Mouse (Mus musculus) kidney, embryonic 14.5 days (tissue): Measurements from ENCODE around the gene Pnpla7. TPM values are rescaled to one million over a fixed set of nuclear protein-coding genes. Genes with fewer than 3 reads are reported as not detected.
A peak's percentile ranks its signal among the peaks of the same experiment; 100 is the strongest.

ENCODE experiments used
- ATAC-seq: fragments of 200-750 bp; cut with Nextera tagmentation; 2 replicates; pipeline ENCODE4 v1.8.0; 2017; ENCODE audit warnings: moderate number of reproducible peaks, mild to moderate bottlenecking, moderate TSS enrichment, moderate library complexity; ENCODE audit not compliant: low FRiP score, low TSS enrichment
- H3K27ac ChIP-seq: fragments of 300-500 bp; sonication (generic); 2 replicates; pipeline ENCODE4 v1.5.1; 2014; ENCODE audit warnings: low read depth, mild to moderate bottlenecking, low read length, moderate library complexity, mixed read lengths
- H3K27me3 ChIP-seq: fragments of 300-500 bp; sonication (generic); 2 replicates; pipeline ENCODE4 v1.6.1; 2014; ENCODE audit warnings: mild to moderate bottlenecking, low read length; ENCODE audit not compliant: control insufficient read depth, insufficient read depth
- H3K36me3 ChIP-seq: fragments of 300-500 bp; sonication (generic); 2 replicates; pipeline ENCODE4 v1.6.1; 2014; ENCODE audit warnings: low read length, mixed read lengths; ENCODE audit not compliant: control insufficient read depth, insufficient read depth
- H3K4me1 ChIP-seq: fragments of 300-500 bp; sonication (generic); 2 replicates; pipeline ENCODE4 v1.6.1; 2014; ENCODE audit warnings: low read length, mixed read lengths; ENCODE audit not compliant: control insufficient read depth, insufficient read depth
- H3K4me2 ChIP-seq: fragments of 300-500 bp; sonication (generic); replicated peaks from 2 replicates; pipeline ENCODE4 v1.6.1; 2014; ENCODE audit warnings: low read depth, mild to moderate bottlenecking, low read length
- H3K4me3 ChIP-seq: fragments of 300-500 bp; sonication (generic); 2 replicates; pipeline ENCODE4 v1.5.1; 2014; ENCODE audit warnings: mild to moderate bottlenecking, low read length
- H3K9ac ChIP-seq: fragments of 300-500 bp; sonication (generic); 2 replicates; pipeline ENCODE4 v1.6.1; 2014; ENCODE audit warnings: low read depth, mild to moderate bottlenecking, low read length, moderate library complexity
- H3K9me3 ChIP-seq: fragments of 300-500 bp; sonication (generic); 2 replicates; pipeline ENCODE4 v1.6.1; 2016; ENCODE audit warnings: low read length; ENCODE audit not compliant: control insufficient read depth
- WGBS: fragments of 180-500 bp; shearing (Covaris S2); extraction: QIAGEN DNeasy Blood & Tissue Kit; methylation state at CpG from one replicate; pipeline ENCODE4 v1.1.7; 2014; 5-methylcytosine and 5-hydroxymethylcytosine counted together
- microRNA-seq: library from miRNA; unstranded; fragments of <30 nt; microRNA quantifications from one replicate; pipeline ENCODE4, GENCODE M21; 2016
- polyA plus RNA-seq: library from polyadenylated mRNA; unstranded; fragments of >200 nt; fragmentation: Nextera tagmentation; extraction: Ambion mirVana; gene quantifications from 2 replicates; pipeline ENCODE4 v1.2.1, GENCODE M21; 2014

Gene Pnpla7
- polyA plus RNA-seq, 1 experiment from 2014 or later = 7.5 TPM

DNA sequence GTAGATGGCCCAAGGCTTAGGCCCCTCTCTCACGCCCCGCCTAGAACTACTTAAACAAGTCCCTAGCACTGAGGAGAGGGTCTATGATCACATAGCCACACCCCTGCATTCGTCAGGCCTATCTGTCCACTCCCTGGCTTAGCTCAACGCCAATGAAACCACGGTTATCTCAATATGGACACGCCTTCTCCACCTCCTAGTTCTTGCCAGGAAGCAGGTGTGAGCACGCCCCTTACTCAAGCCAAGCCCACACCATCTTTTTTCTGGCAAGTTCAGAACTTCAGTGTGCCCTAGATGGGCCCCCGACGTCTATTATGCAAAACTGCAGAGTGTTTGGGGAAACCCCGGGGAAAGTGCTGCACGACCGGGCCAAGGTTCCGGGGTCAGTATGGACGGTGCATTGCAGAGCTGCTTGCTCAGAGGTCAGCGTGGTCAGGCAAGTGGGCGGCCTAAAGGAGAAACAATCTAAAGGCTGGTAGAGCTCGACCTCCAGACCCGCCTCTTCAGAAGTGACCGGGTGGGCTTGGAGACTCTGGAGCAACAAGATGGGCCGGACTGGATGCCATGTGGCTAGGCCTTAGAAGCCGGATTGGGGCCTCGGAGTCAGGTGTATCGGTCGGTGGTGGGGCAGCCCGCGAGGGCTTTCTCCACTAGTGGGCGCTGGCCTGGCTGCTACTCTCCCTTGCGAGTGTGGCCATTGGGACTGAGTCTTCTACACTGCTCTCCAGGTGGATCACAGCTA is 119.4 kb downstream of the Pnpla7 start, which contains the start of gene Noxa1:
Gene Noxa1, minus strand, starts transcription at position 41 of the 742 bp plus-strand sequence.
- peak within 1 kb of the TSS; percentile 14; the same call in 1 of the 2 replicates for H3K4me3 ChIP-seq
- no peaks in the 10 kb centered on the region for H3K4me1 ChIP-seq
- peak within 1 kb of the TSS; percentile 38 for H3K4me2 ChIP-seq
- no peak within 1 kb of the TSS for H3K27ac ChIP-seq
- no peaks in the 10 kb centered on the region for H3K36me3 ChIP-seq
- H3K27me3 ChIP-seq = no peaks in the 10 kb centered on the region
- H3K9me3 ChIP-seq = no peaks in the 10 kb centered on the region
- ATAC-seq = peak; percentile 88
- WGBS = 43% methylated on average over 28 of the region's 28 CpGs
- H3K9ac ChIP-seq = no peak within 1 kb of the TSS; the same call in 1 of the 2 replicates

DNA sequence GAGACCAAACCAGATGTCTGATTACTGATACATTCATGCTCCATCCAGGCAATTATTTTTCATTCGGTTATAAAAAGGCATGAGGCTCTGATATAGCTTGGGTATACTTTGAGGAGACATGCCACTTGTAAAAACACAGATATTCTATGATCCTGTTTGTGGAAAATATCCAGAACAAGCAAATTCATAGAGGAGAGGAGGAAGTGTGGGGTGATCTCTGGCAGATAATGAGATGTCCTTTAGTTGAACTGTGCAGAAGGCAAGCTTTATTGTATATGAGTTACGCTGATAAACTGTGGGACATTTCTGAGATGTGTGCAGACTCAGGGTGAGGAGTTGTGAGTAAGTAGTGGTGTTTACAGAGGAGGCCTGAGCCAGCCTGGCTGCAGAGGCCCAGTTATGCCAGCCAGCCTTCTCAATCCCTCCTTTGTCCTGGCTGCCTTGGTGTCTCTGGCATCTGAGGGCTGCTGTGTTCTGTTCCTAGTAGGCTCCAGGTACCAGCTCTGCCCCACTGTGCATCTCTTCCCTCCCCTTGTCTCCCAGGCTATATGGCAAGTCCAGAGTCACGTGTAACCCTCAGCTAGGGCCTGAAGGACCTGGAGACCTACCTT is 122.3 kb downstream of the Pnpla7 start:
- no peak overlapping the region for H3K4me2 ChIP-seq
- no peaks in the 10 kb centered on the region for H3K36me3 ChIP-seq
- 79% methylated on average over 3 of the region's 3 CpGs for WGBS
- no peaks in the 10 kb centered on the region for H3K27me3 ChIP-seq
- H3K9ac ChIP-seq = no peak overlapping the region
- no peaks in the 10 kb centered on the region for H3K9me3 ChIP-seq
- H3K27ac ChIP-seq = no peak overlapping the region
- no peaks in the 10 kb centered on the region for H3K4me1 ChIP-seq
- no peak overlapping the region for H3K4me3 ChIP-seq
- no peak for ATAC-seq

DNA sequence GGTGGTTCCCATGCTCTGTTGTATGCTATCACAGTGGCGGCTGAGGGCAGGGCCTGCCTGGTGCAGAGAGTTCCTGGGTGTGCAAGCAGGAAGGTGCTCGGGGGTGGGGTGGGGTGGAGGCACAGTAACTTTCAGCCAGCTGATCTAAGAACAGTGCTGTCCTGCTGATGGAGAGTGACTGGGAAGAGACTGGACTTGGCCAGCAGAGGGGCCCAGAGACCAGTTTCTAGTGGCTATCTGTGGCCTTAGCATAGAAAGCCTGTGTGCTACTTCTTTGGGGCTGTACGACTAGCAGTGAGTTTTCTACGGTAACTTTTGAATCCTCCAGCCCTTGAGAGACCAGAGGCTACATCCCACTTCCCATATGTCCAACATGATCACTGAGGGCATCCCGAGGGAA is 123.1 kb downstream of the Pnpla7 start:
- H3K9me3 ChIP-seq = no peaks in the 10 kb centered on the region
- H3K9ac ChIP-seq = no peak overlapping the region
- no peaks in the 10 kb centered on the region for H3K4me1 ChIP-seq
- WGBS = 63% methylated on average over 5 of the region's 5 CpGs
- H3K27me3 ChIP-seq = no peaks in the 10 kb centered on the region
- no peak overlapping the region for H3K4me3 ChIP-seq
- no peak overlapping the region for H3K27ac ChIP-seq
- no peaks in the 10 kb centered on the region for H3K36me3 ChIP-seq
- H3K4me2 ChIP-seq = no peak overlapping the region
- ATAC-seq = no peak

DNA sequence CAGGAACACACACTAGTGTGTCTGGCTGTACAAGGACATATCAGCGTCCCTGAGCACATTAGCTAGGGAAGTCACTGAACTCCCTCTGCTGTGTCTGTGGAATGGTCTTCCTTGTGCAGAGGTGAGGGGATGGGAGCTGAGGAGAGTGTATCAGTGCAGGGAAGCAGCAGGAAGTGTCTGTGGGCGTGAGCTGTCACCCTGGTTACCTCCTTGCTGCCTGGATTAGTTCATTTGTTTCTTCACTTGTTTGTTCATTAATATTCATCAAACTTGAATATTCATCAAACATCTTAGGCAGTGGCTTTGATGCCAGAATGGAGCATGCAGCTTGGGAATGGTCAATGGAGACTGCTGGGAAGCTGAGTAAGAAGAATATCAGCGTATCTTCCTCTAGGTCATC is 123.9 kb downstream of the Pnpla7 start:
- H3K9ac ChIP-seq = no peak overlapping the region
- no peaks in the 10 kb centered on the region for H3K9me3 ChIP-seq
- H3K4me3 ChIP-seq = no peak overlapping the region
- 80% methylated on average over 3 of the region's 3 CpGs for WGBS
- H3K36me3 ChIP-seq = no peaks in the 10 kb centered on the region
- H3K27ac ChIP-seq = no peak overlapping the region
- no peaks in the 10 kb centered on the region for H3K4me1 ChIP-seq
- H3K27me3 ChIP-seq = no peaks in the 10 kb centered on the region
- no peak for ATAC-seq
- no peak overlapping the region for H3K4me2 ChIP-seq

Small RNAs within 50 kb of the gene (microRNA-seq; reads per million reads assigned to microRNA genes)
- not detected for gene Gm22875
- gene Gm24328 = not detected
- gene Mir7664 = not detected

Other genes starting within 250 kb of the Pnpla7 start
- 0.39 and 1.4 TPM in 2 replicates for gene Cacna1b, start 212.9 kb upstream of the Pnpla7 start, polyA plus RNA-seq
- gene Ehmt1, start 56.4 kb upstream of the Pnpla7 start, polyA plus RNA-seq = 61.3 and 101 TPM in 2 replicates
- gene Arrdc1, start 40.8 kb upstream of the Pnpla7 start, polyA plus RNA-seq = 35.7 and 40.3 TPM in 2 replicates
- gene Zmynd19, start 26.2 kb upstream of the Pnpla7 start, polyA plus RNA-seq = 15.2 and 28.5 TPM in 2 replicates
- gene Dph7, start 13.6 kb upstream of the Pnpla7 start, polyA plus RNA-seq = 26.4 and 30.2 TPM in 2 replicates
- 132 and 152 TPM in 2 replicates for gene Mrpl41, start 935 bp upstream of the Pnpla7 start, polyA plus RNA-seq
- 57.4 and 67.7 TPM in 2 replicates for gene Nsmf, start 78.3 kb downstream of the Pnpla7 start, polyA plus RNA-seq
- 1.3 and 3.0 TPM in 2 replicates for gene Entpd8, start 104.3 kb downstream of the Pnpla7 start, polyA plus RNA-seq
- gene Noxa1, start 119.1 kb downstream of the Pnpla7 start, polyA plus RNA-seq = 0.36 and 0.53 TPM in 2 replicates
- 8.7 and 21.0 TPM in 2 replicates for gene Nrarp, start 204.7 kb downstream of the Pnpla7 start, polyA plus RNA-seq
- gene Tor4a, start 220.9 kb downstream of the Pnpla7 start, polyA plus RNA-seq = 6.8 and 11.3 TPM in 2 replicates
- 72.7 and 101 TPM in 2 replicates for gene Nelfb, start 235.5 kb downstream of the Pnpla7 start, polyA plus RNA-seq
- 0.49 and 0.54 TPM in 2 replicates for gene Stpg3, start 238.6 kb downstream of the Pnpla7 start, polyA plus RNA-seq
- gene Fam166a, start 242.7 kb downstream of the Pnpla7 start, polyA plus RNA-seq = 0.55 TPM in 1 of 2 replicates, not detected in the other
- 532 and 565 TPM in 2 replicates for gene Tubb4b, start 248.7 kb downstream of the Pnpla7 start, polyA plus RNA-seq